Mouse (Mus musculus) MEL (cell line): Measurements from ENCODE around the gene Clcn6. TPM values are rescaled to one million over a fixed set of nuclear protein-coding genes. Genes with fewer than 3 reads are reported as not detected.
A peak's percentile ranks its signal among the peaks of the same experiment; 100 is the strongest.

Experiments
- DNase-seq: peaks from one replicate; pipeline ENCODE4 v3.0.0; 2011; ENCODE audit warnings: low read depth, low spot score
- H3K27ac ChIP-seq: 2 replicates; pipeline ENCODE4 v1.5.1; 2012; ENCODE audit warnings: low read depth, mild to moderate bottlenecking, control low read depth, low read length, moderate library complexity; ENCODE audit not compliant: control insufficient read depth
- H3K27me3 ChIP-seq, 2 experiments: fragments of 150-350 bp in 1 of 2; sonication (generic) in 1 of 2; 2 replicates each; pipeline ENCODE4 v1.6.1; 2012; ENCODE audit warnings: low read length in 2 of 2, mild to moderate bottlenecking in 2 of 2, improper control_type of control experiment in 1 of 2, moderate library complexity in 1 of 2; ENCODE audit not compliant: insufficient read depth in 2 of 2, control insufficient read depth in 1 of 2
- H3K36me3 ChIP-seq, 2 experiments: 2 replicates each; pipeline ENCODE4 v1.6.1; 2012 to 2014; ENCODE audit warnings: low read length in 2 of 2, improper control_type of control experiment in 1 of 2, inconsistent platforms in 1 of 2, mild to moderate bottlenecking in 1 of 2; ENCODE audit not compliant: insufficient read depth in 2 of 2, control insufficient read depth in 1 of 2
- H3K4me1 ChIP-seq, 2 experiments: fragments of 150-350 bp in 1 of 2; sonication (generic) in 1 of 2; 2 replicates each; pipeline ENCODE4 v1.6.1; 2012; ENCODE audit warnings: low read length in 2 of 2, improper control_type of control experiment in 1 of 2, mild to moderate bottlenecking in 1 of 2; ENCODE audit not compliant: insufficient read depth in 2 of 2, control insufficient read depth in 1 of 2
- H3K4me3 ChIP-seq, 2 experiments: fragments of 150-350 bp in 1 of 2; sonication (generic) in 1 of 2; 2 replicates each; pipeline ENCODE4 v1.5.1; 2012; ENCODE audit warnings: low read depth in 2 of 2, low read length in 2 of 2, mild to moderate bottlenecking in 2 of 2, moderate library complexity in 2 of 2, control low read depth in 1 of 2, improper control_type of control experiment in 1 of 2; ENCODE audit not compliant: control insufficient read depth in 1 of 2, insufficient read depth in 1 of 2
- H3K79me2 ChIP-seq: 2 replicates; pipeline ENCODE4 v1.6.1; 2012; ENCODE audit warnings: mild to moderate bottlenecking, low read length, moderate library complexity; ENCODE audit not compliant: control insufficient read depth, poor library complexity, insufficient read depth
- H3K9ac ChIP-seq: 2 replicates; pipeline ENCODE4 v1.6.1; 2012; ENCODE audit warnings: low read depth, mild to moderate bottlenecking, control low read depth, low read length, moderate library complexity; ENCODE audit not compliant: control insufficient read depth, poor library complexity, severe bottlenecking
- H3K9me3 ChIP-seq: fragments of 150-350 bp; sonication (generic); replicated peaks from 2 replicates; pipeline ENCODE4 v1.6.1; 2012; ENCODE audit warnings: mild to moderate bottlenecking, low read length, improper control_type of control experiment, moderate library complexity; ENCODE audit not compliant: insufficient read depth
- BHLHE40 ChIP-seq: IDR thresholded peaks from 2 replicates; pipeline ENCODE4 v1.6.1; 2012; ENCODE audit warnings: low read depth, mild to moderate bottlenecking, inconsistent platforms, low read length, improper control_type of control experiment, borderline replicate concordance
- CHD1 ChIP-seq: IDR thresholded peaks from 2 replicates; pipeline ENCODE4 v1.6.1; 2012; ENCODE audit warnings: low read depth, mild to moderate bottlenecking, inconsistent platforms, low read length, improper control_type of control experiment
- CTCF ChIP-seq, 3 experiments: IDR thresholded peaks in 2 of 3; conservative IDR thresholded peaks in 1 of 3; 2 replicates each; pipeline ENCODE4 v1.5.1; 2011 to 2012; ENCODE audit warnings: low read length in 3 of 3, low read depth in 2 of 3, mild to moderate bottlenecking in 2 of 3, improper control_type of control experiment in 1 of 3, inconsistent platforms in 1 of 3, mixed read lengths in 1 of 3, moderate library complexity in 1 of 3; ENCODE audit not compliant: control insufficient read depth in 1 of 3, insufficient read depth in 1 of 3, poor library complexity in 1 of 3, severe bottlenecking in 1 of 3
- E2F4 ChIP-seq: IDR thresholded peaks from 2 replicates; pipeline ENCODE4 v1.6.1; 2011; ENCODE audit warnings: low read depth, low read length, improper control_type of control experiment, borderline replicate concordance
- ELF1 ChIP-seq: IDR thresholded peaks from 2 replicates; pipeline ENCODE4 v1.6.1; 2014; ENCODE audit warnings: low read depth, mild to moderate bottlenecking, inconsistent platforms, low read length, improper control_type of control experiment, moderate library complexity
- MAX ChIP-seq: IDR thresholded peaks from 2 replicates; pipeline ENCODE4 v1.6.1; 2011; ENCODE audit warnings: low read length, improper control_type of control experiment
- MAZ ChIP-seq: IDR thresholded peaks from 2 replicates; pipeline ENCODE4 v1.6.1; 2012; ENCODE audit warnings: low read depth, mild to moderate bottlenecking, inconsistent platforms, low read length, improper control_type of control experiment
- MEF2A ChIP-seq: IDR thresholded peaks from 2 replicates; pipeline ENCODE4 v1.6.1; 2014; ENCODE audit warnings: low read depth, mild to moderate bottlenecking, inconsistent platforms, low read length, improper control_type of control experiment; ENCODE audit not compliant: poor library complexity, insufficient replicate concordance, severe bottlenecking; ENCODE audit errors: extremely low read depth
- MXI1 ChIP-seq: IDR thresholded peaks from 2 replicates; pipeline ENCODE4 v1.6.1; 2011; ENCODE audit warnings: mild to moderate bottlenecking, low read depth, low read length, improper control_type of control experiment
- MYC ChIP-seq: IDR thresholded peaks from 2 replicates; pipeline ENCODE4 v1.6.1; 2011; ENCODE audit warnings: low read depth, mild to moderate bottlenecking, low read length, improper control_type of control experiment, moderate library complexity
- NELFE ChIP-seq: IDR thresholded peaks from 2 replicates; pipeline ENCODE4 v1.6.1; 2011; ENCODE audit warnings: low read depth, low read length, improper control_type of control experiment
- POLR2A ChIP-seq, 2 experiments: IDR thresholded peaks; 2 replicates each; pipeline ENCODE4 v1.6.1; 2011 to 2012; ENCODE audit warnings: low read length in 2 of 2, mild to moderate bottlenecking in 2 of 2, control low read depth in 1 of 2, improper control_type of control experiment in 1 of 2, low read depth in 1 of 2, moderate library complexity in 1 of 2; ENCODE audit not compliant: control insufficient read depth in 1 of 2, insufficient read depth in 1 of 2, poor library complexity in 1 of 2
- RCOR1 ChIP-seq: IDR thresholded peaks from 2 replicates; pipeline ENCODE4 v1.6.1; 2012; ENCODE audit warnings: low read depth, mild to moderate bottlenecking, inconsistent platforms, low read length, improper control_type of control experiment
- SIN3A ChIP-seq: IDR thresholded peaks from 2 replicates; pipeline ENCODE4 v1.6.1; 2012; ENCODE audit warnings: low read length, improper control_type of control experiment, inconsistent platforms
- TAL1 ChIP-seq: IDR thresholded peaks from 2 replicates; pipeline ENCODE4 v1.6.1; 2012; ENCODE audit warnings: mild to moderate bottlenecking, inconsistent platforms, low read length, moderate library complexity, mixed read lengths
- ZNF384 ChIP-seq: IDR thresholded peaks from 2 replicates; pipeline ENCODE4 v1.6.1; 2012; ENCODE audit warnings: low read depth, mild to moderate bottlenecking, inconsistent platforms, low read length, improper control_type of control experiment
- polyA plus RNA-seq, 2 experiments: library from polyadenylated mRNA; stranded (reverse) in 1 of 2; unstranded in 1 of 2; fragments of >175 nt in 1 of 2; fragments of >200 nt in 1 of 2; gene quantifications; 2 replicates each; pipeline versions ENCODE4 v1.2.1 to v1.2.4; 2012; ENCODE audit warnings: low replicate concordance in 2 of 2, low read depth in 1 of 2; ENCODE audit not compliant: insufficient read length in 2 of 2, insufficient read depth in 1 of 2, missing spikeins in 1 of 2
- total RNA-seq: library from RNA; depleted of rRNA; stranded (reverse); fragments of 300-350 nt; gene quantifications from 2 replicates; pipeline ENCODE4 v1.2.3, GENCODE M21; 2012

Gene Clcn6
- total and polyA plus RNA-seq, 3 experiments = 5.8 to 17.5 TPM; not detected in 1

DNA sequence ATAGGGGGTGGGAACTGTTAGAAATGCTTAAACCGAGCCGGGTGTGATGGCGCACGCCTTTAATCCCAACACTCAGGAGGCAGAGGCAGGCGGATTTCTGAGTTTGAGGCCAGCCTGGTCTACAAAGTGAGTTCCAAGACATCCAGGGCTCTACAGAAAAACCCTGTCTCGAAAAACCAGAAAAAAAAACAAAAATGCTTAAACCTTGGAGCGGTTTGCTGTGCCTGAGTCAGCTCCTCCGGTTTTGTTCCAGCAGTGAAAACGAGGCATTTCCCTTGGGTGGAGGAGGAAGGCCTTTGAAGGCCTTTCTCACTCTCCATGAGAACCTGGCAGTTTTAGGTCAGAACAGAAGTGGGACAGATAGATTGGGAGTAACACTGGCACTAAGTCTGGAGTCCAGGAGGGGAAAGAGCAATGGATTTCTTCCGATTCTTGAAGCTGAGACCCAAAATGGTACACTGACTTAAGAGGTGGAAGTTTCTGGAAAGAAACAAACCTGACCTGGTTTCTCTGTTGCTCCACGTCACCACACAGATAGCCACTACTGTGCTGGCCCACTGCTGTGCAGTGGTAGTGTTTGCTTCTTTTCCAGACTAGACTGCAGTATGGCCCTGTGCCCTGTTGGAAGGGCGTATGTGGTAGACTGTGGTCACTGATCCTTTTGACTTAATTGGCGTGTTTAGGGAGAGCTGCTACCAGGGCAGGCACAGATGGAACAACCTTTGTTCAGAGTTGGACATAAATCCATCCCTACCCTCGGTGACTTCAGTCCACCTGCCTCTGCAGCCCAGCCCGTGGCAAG is 1.6 kb upstream of the Clcn6 start:
- peak overlapping the region; percentile 80 to 82 for H3K4me3 ChIP-seq
- TF ChIP-seq MAZ = no peak
- TF ChIP-seq E2F4 = no peak
- no peak for TF ChIP-seq CHD1
- no peak for TF ChIP-seq NELFE
- TF ChIP-seq TAL1 = no peak
- no peak for TF ChIP-seq MXI1
- TF ChIP-seq SIN3A = no peak
- no peak for TF ChIP-seq ELF1
- TF ChIP-seq MYC = no peak
- no peak for TF ChIP-seq MEF2A
- no peak for TF ChIP-seq BHLHE40
- TF ChIP-seq ZNF384 = no peak
- TF ChIP-seq MAX = no peak
- TF ChIP-seq CTCF (IDR thresholded peaks at IDR 0.05 in 2 of 3, conservative IDR thresholded peaks at IDR 0.05 in 1 of 3; ENCODE audit: control insufficient read depth in 1 of 3, insufficient read depth in 1 of 3, low read depth in 2 of 3, low read length in 3 of 3, poor library complexity in 1 of 3, severe bottlenecking in 1 of 3) = no peak
- no peak overlapping the region for H3K27ac ChIP-seq
- H3K4me1 ChIP-seq = peaks cover 0 to 27% of the 10 kb centered on the region in 2 experiments; a peak in 3 of 4 replicates
- H3K9me3 ChIP-seq = no peaks in the 10 kb centered on the region
- peaks cover 11% of the 10 kb centered on the region for H3K79me2 ChIP-seq
- H3K9ac ChIP-seq = peak overlapping the region; percentile 81
- DNase-seq = no peak
- peaks cover 0 to 15% of the 10 kb centered on the region in 2 experiments; a peak in 2 of 4 replicates for H3K36me3 ChIP-seq
- H3K27me3 ChIP-seq = no peaks in the 10 kb centered on the region

DNA sequence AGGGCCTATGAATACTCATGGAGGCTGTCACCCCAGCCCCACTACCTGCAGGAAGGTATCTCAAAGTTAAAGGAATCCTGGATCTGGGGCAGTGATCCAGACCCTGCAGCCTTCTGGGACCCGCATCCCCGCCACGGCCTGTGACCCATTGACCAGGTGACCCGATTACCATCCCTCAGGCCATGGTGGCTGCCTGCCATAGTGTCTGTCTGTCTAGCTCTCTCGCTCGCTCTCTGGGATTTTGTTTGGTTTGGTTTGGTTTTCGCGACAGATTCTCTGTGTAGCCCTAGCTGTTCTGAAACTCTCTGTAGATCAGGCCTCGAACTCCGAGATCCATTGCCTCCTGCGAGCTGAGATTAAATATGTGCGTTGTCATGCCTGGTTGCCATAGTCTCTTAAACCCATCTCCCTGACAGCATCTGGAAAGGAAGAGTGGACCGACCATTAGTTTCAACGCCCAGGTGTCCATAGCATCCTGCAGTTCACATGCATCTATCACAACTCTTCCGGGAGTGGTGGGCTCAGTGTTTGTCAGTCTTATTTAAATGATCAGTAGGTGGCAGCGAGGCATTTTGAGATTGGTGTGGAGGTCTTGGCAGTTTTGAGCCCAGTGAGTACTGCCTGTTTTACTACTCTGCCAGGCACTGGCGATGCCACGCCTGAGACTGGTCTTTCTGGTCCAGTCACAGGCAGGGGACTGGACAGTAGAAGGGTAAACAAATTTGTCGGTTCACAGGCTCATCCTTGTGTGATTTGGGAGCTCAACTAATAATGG is 820 bp upstream of the Clcn6 start:
- no peaks in the 10 kb centered on the region for H3K9me3 ChIP-seq
- no peaks in the 10 kb centered on the region for H3K27me3 ChIP-seq
- H3K9ac ChIP-seq = peak overlapping the region; percentile 81
- peak; percentile 61 for DNase-seq
- H3K36me3 ChIP-seq = peaks cover 0 to 15% of the 10 kb centered on the region in 2 experiments; a peak in 2 of 4 replicates
- peak overlapping the region; percentile 66 for H3K27ac ChIP-seq
- H3K79me2 ChIP-seq = peaks cover 11% of the 10 kb centered on the region
- TF ChIP-seq POLR2A (IDR thresholded peaks at IDR 0.05; ENCODE audit: control insufficient read depth in 1 of 2, insufficient read depth in 1 of 2, low read depth in 1 of 2, low read length in 2 of 2, poor library complexity in 1 of 2) = 0 out of 4 replicates have a peak, but pooled peaks of 1 of the 2 experiments have one; percentile 10
- 0 out of 2 replicates have a peak, but pooled peaks have one; percentile 15 for TF ChIP-seq RCOR1
- no peak for TF ChIP-seq ELF1
- TF ChIP-seq CTCF (IDR thresholded peaks at IDR 0.05 in 2 of 3, conservative IDR thresholded peaks at IDR 0.05 in 1 of 3; ENCODE audit: control insufficient read depth in 1 of 3, insufficient read depth in 1 of 3, low read depth in 2 of 3, low read length in 3 of 3, poor library complexity in 1 of 3, severe bottlenecking in 1 of 3) = no peak
- TF ChIP-seq MEF2A = no peak
- H3K4me1 ChIP-seq = peaks cover 0 to 22% of the 10 kb centered on the region in 2 experiments; a peak in 3 of 4 replicates
- peak overlapping the region; percentile 80 to 82 for H3K4me3 ChIP-seq
